Mouse (Mus musculus): ENCODE data around the gene Cpa4. TPM values are rescaled to one million over a fixed set of nuclear protein-coding genes. Genes with fewer than 3 reads are reported as not detected.

Gene Cpa4
- total and polyA plus RNA-seq, 3 experiments: not detected

GRCm38 (mm10) chr6:30550496-30551192 is 17.5 kb upstream of the Cpa4 start:
- intact Hi-C loops (cut with DNase I): no loop called here
- no peak overlapping the region for H3K27ac ChIP-seq
- H3K4me3 ChIP-seq: no peak overlapping the region
- no peaks in the 10 kb centered on the region for H3K36me3 ChIP-seq (ENCODE audit: control insufficient read depth, insufficient read depth, low read length)
- H3K79me2 ChIP-seq (replicated peaks; ENCODE audit: control insufficient read depth, insufficient read depth, low read length): no peaks in the 10 kb centered on the region
- H3K9ac ChIP-seq (ENCODE audit: low read depth, low read length): no peak overlapping the region
- TF ChIP-seq CTCF (IDR thresholded peaks at IDR 0.05): no peak
- no peak for TF ChIP-seq EP300 (IDR thresholded peaks at IDR 0.05; ENCODE audit: insufficient read depth, low read depth, low read length)
- no peak for TF ChIP-seq POLR2A (IDR thresholded peaks at IDR 0.05; ENCODE audit: insufficient read depth, low read depth, low read length)
- peaks cover 1% of the 10 kb centered on the region for H3K4me1 ChIP-seq (ENCODE audit: control insufficient read depth, insufficient read depth, low read length)
- DNase-seq: no peak
- WGBS: 83% methylated on average over 7 of the region's 7 CpGs
- H3K27me3 ChIP-seq (ENCODE audit: control insufficient read depth, insufficient read depth, low read length): no peaks in the 10 kb centered on the region

DNA sequence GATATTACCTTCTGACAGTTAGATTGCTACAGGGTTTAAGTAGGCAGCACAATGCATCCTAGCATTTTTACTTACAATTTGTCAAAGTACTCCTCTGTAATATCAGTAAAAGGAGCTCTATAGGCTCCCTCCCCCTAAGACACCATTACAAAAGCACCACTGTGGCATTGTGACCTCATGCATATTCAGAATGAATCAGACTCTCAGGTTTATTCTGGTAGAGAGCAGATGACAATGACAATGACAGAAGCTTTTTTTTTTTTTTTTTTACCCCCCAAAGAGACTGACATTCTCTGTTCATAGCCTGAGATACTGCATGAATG is 17.0 kb upstream of the Cpa4 start:
- intact Hi-C loops (cut with DNase I): no loop called here
- H3K4me3 ChIP-seq: no peak overlapping the region
- no peaks in the 10 kb centered on the region for H3K36me3 ChIP-seq (ENCODE audit: control insufficient read depth, insufficient read depth, low read length)
- H3K27ac ChIP-seq: no peak overlapping the region
- TF ChIP-seq EP300 (IDR thresholded peaks at IDR 0.05; ENCODE audit: insufficient read depth, low read depth, low read length) (no peak), POLR2A (IDR thresholded peaks at IDR 0.05; ENCODE audit: insufficient read depth, low read depth, low read length) (no peak), CTCF (IDR thresholded peaks at IDR 0.05) (no peak)
- no peak overlapping the region for H3K9ac ChIP-seq (ENCODE audit: low read depth, low read length)
- DNase-seq: no peak
- no peaks in the 10 kb centered on the region for H3K79me2 ChIP-seq (replicated peaks; ENCODE audit: control insufficient read depth, insufficient read depth, low read length)
- peaks cover 1% of the 10 kb centered on the region for H3K4me1 ChIP-seq (ENCODE audit: control insufficient read depth, insufficient read depth, low read length)
- no peaks in the 10 kb centered on the region for H3K27me3 ChIP-seq (ENCODE audit: control insufficient read depth, insufficient read depth, low read length)

DNA sequence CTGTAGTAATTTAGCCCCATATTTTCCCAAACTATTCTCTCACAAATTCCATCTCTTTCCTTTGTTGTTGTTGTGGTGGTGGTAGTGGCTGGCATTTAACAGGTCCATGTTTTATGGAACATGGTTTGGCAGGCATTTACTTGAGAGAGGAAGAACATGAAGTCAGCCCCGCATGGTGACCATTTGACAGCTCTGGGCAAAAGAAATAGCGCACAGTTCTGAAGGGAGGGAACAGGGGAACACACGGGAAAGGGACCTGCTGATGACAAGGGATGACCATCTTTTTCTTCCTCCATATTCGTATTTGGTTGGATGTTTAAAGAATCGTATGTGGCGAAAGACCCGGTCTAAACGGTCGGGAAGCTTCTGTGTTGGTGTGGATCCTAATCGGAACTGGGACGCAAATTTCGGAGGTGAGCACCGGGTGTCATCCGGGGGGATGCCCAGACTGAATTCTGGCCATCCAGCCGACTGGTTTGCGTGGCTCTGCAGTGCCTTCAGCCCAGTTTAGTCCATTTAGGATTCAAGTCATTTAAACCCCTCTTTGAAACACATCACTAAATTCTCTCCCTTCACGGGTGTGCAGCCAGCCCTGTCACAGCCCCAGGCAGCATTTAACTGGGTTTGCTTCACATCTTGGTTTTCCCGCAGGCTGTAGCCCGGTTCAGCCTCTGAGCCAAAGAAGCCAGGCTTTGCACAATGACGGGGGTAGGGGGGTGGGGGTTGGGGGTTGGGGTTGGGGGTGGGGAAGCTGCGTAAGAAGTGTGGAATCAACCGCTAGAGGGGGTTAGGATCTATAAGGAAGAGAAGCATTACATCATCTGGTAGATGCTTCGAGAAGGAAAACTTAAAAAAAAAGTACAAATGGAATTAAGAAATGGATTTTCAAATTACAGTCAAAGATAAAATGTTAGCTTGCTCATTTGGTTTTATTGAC is 16.3 kb upstream of the Cpa4 start:
- no peak overlapping the region for H3K9ac ChIP-seq (ENCODE audit: low read depth, low read length)
- H3K27me3 ChIP-seq (ENCODE audit: control insufficient read depth, insufficient read depth, low read length): no peaks in the 10 kb centered on the region
- no peak for DNase-seq
- no peaks in the 10 kb centered on the region for H3K36me3 ChIP-seq (ENCODE audit: control insufficient read depth, insufficient read depth, low read length)
- WGBS: 47% methylated on average over 23 of the region's 23 CpGs
- no peak overlapping the region for H3K4me3 ChIP-seq
- H3K27ac ChIP-seq: no peak overlapping the region
- no peaks in the 10 kb centered on the region for H3K79me2 ChIP-seq (replicated peaks; ENCODE audit: control insufficient read depth, insufficient read depth, low read length)
- H3K4me1 ChIP-seq (ENCODE audit: control insufficient read depth, insufficient read depth, low read length): no peaks in the 10 kb centered on the region; the same call in 1 of the 2 replicates
- TF ChIP-seq EP300 (IDR thresholded peaks at IDR 0.05; ENCODE audit: insufficient read depth, low read depth, low read length) (no peak), POLR2A (IDR thresholded peaks at IDR 0.05; ENCODE audit: insufficient read depth, low read depth, low read length) (no peak)
- intact Hi-C loops (cut with DNase I): no loop called here

- WGBS: 55% methylated on average over 6 of the region's 6 CpGs
- TF ChIP-seq CTCF (IDR thresholded peaks at IDR 0.05) (no peak), POLR2A (IDR thresholded peaks at IDR 0.05; ENCODE audit: insufficient read depth, low read depth, low read length) (no peak), EP300 (IDR thresholded peaks at IDR 0.05; ENCODE audit: insufficient read depth, low read depth, low read length) (no peak)
- H3K27me3 ChIP-seq (ENCODE audit: control insufficient read depth, insufficient read depth, low read length): no peaks in the 10 kb centered on the region
- H3K4me1 ChIP-seq (ENCODE audit: control insufficient read depth, insufficient read depth, low read length): no peaks in the 10 kb centered on the region; the same call in 1 of the 2 replicates
- no peak overlapping the region for H3K9ac ChIP-seq (ENCODE audit: low read depth, low read length)
- intact Hi-C loops (cut with DNase I): no loop called here
- no peaks in the 10 kb centered on the region for H3K79me2 ChIP-seq (replicated peaks; ENCODE audit: control insufficient read depth, insufficient read depth, low read length)
- no peak overlapping the region for H3K4me3 ChIP-seq
- no peak for DNase-seq
- H3K36me3 ChIP-seq (ENCODE audit: control insufficient read depth, insufficient read depth, low read length): no peaks in the 10 kb centered on the region
- no peak overlapping the region for H3K27ac ChIP-seq
These were observed 15.5 kb upstream of the Cpa4 start for GRCm38 (mm10) chr6:30552628-30553027.

DNA sequence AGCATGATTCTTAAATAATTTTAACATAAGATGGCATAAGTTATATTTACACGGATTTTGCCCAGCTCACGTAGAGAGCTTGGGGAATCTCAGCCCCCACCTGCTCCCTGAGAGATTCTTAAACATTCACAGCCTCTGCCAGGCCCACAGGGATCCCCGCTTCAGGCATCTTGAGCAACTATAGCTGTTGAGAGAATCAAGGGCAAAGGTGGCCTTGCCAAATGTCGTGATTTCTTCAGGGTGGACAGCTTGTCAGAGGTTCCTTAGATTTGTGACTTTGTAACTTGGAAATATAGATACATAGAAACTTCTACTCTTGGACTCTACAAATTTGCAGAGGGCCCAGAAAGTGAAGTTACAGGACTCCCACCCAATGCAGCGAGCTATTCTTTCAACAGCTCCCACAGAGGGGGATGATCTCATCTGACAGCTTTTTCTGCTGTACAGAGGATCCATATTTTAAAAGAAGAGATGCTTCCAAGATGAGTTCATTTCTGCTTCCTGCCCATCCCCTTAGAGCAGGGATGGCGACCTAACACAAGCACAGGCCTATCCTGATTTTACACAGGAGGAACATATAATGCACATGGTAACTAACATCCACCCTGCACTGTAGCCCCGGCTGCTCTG is 14.7 kb upstream of the Cpa4 start:
- intact Hi-C loops (cut with DNase I): no loop called here
- TF ChIP-seq CTCF (IDR thresholded peaks at IDR 0.05): no peak
- TF ChIP-seq POLR2A (IDR thresholded peaks at IDR 0.05; ENCODE audit: insufficient read depth, low read depth, low read length): no peak
- no peak for TF ChIP-seq EP300 (IDR thresholded peaks at IDR 0.05; ENCODE audit: insufficient read depth, low read depth, low read length)
- WGBS: 84% methylated on average over 7 of the region's 7 CpGs
- Histone ChIP-seq H3K79me2 (replicated peaks; ENCODE audit: control insufficient read depth, insufficient read depth, low read length) (no peaks in the 10 kb centered on the region), H3K9ac (ENCODE audit: low read depth, low read length) (no peak overlapping the region), H3K4me3 (no peak overlapping the region), H3K27ac (no peak overlapping the region), H3K4me1 (ENCODE audit: control insufficient read depth, insufficient read depth, low read length) (no peaks in the 10 kb centered on the region; the same call in 1 of the 2 replicates), H3K27me3 (ENCODE audit: control insufficient read depth, insufficient read depth, low read length) (no peaks in the 10 kb centered on the region), H3K36me3 (ENCODE audit: control insufficient read depth, insufficient read depth, low read length) (no peaks in the 10 kb centered on the region)
- DNase-seq: no peak

Data from heart, adult 2 months (tissue).